Mouse (Mus musculus): ENCODE measurements at regions not wholly inside any gene's neighbourhood (a gene's known extent, or its start where the extent isn't known, plus 50 kb on each side); places are given as distances from the start of the nearest gene placed in this dataset.

- in situ Hi-C loops (cut with MboI; ENCODE audit: low pct_unique_long_range_greater_than_20kb in 1 of 2, low sequenced_read_pairs in 2 of 2, unreplicated experiment in 1 of 2), result no loop called here
Measured at GRCm38 (mm10) chr12:77139718-77140117, 98.2 kb upstream of the Fut8 start.

GRCm38 (mm10) chr12:77138506-77139201 is 99.3 kb upstream of the Fut8 start:
- in situ Hi-C loops (cut with MboI; ENCODE audit: low pct_unique_long_range_greater_than_20kb in 1 of 2, low sequenced_read_pairs in 2 of 2, unreplicated experiment in 1 of 2), result no loop called here

- in situ Hi-C loops (cut with MboI; ENCODE audit: low pct_unique_long_range_greater_than_20kb in 1 of 2, low sequenced_read_pairs in 2 of 2, unreplicated experiment in 1 of 2), result no loop called here
Measured at GRCm38 (mm10) chr12:77137291-77137830, 100.6 kb upstream of the Fut8 start.

GRCm38 (mm10) chr12:77135661-77136060 is 102.3 kb upstream of the Fut8 start:
- in situ Hi-C loops (cut with MboI; ENCODE audit: low pct_unique_long_range_greater_than_20kb in 1 of 2, low sequenced_read_pairs in 2 of 2, unreplicated experiment in 1 of 2), result no loop called here

GRCm38 (mm10) chr12:77135067-77135466 is 102.9 kb upstream of the Fut8 start:
- in situ Hi-C loops (cut with MboI; ENCODE audit: low pct_unique_long_range_greater_than_20kb in 1 of 2, low sequenced_read_pairs in 2 of 2, unreplicated experiment in 1 of 2), result no loop called here

- in situ Hi-C loops (cut with MboI; ENCODE audit: low pct_unique_long_range_greater_than_20kb in 1 of 2, low sequenced_read_pairs in 2 of 2, unreplicated experiment in 1 of 2), result no loop called here
Measured at GRCm38 (mm10) chr12:77134306-77135010, 103.5 kb upstream of the Fut8 start.

- in situ Hi-C loops (cut with MboI; ENCODE audit: low pct_unique_long_range_greater_than_20kb in 1 of 2, low sequenced_read_pairs in 2 of 2, unreplicated experiment in 1 of 2), result no loop called here
Measured at GRCm38 (mm10) chr12:77133465-77134305, 104.2 kb upstream of the Fut8 start.

- in situ Hi-C loops (cut with MboI; ENCODE audit: low pct_unique_long_range_greater_than_20kb in 1 of 2, low sequenced_read_pairs in 2 of 2, unreplicated experiment in 1 of 2), result no loop called here
Measured at GRCm38 (mm10) chr12:77131328-77131727, 106.6 kb upstream of the Fut8 start.

GRCm38 (mm10) chr12:77130526-77130925 is 107.4 kb upstream of the Fut8 start:
- in situ Hi-C loops (cut with MboI; ENCODE audit: low pct_unique_long_range_greater_than_20kb in 1 of 2, low sequenced_read_pairs in 2 of 2, unreplicated experiment in 1 of 2), result no loop called here

- in situ Hi-C loops (cut with MboI; ENCODE audit: low pct_unique_long_range_greater_than_20kb in 1 of 2, low sequenced_read_pairs in 2 of 2, unreplicated experiment in 1 of 2), result no loop called here
Measured at GRCm38 (mm10) chr12:77124267-77124666, 113.7 kb upstream of the Fut8 start.

- in situ Hi-C loops (cut with MboI; ENCODE audit: low pct_unique_long_range_greater_than_20kb in 1 of 2, low sequenced_read_pairs in 2 of 2, unreplicated experiment in 1 of 2), result no loop called here
Measured at GRCm38 (mm10) chr12:77113516-77113915, 124.4 kb upstream of the Fut8 start.

GRCm38 (mm10) chr12:77112133-77112532 is 125.8 kb upstream of the Fut8 start:
- in situ Hi-C loops (cut with MboI; ENCODE audit: low pct_unique_long_range_greater_than_20kb in 1 of 2, low sequenced_read_pairs in 2 of 2, unreplicated experiment in 1 of 2), result no loop called here

- in situ Hi-C loops (cut with MboI; ENCODE audit: low pct_unique_long_range_greater_than_20kb in 1 of 2, low sequenced_read_pairs in 2 of 2, unreplicated experiment in 1 of 2), result no loop called here
Measured at GRCm38 (mm10) chr12:77107251-77107650, 130.7 kb upstream of the Fut8 start.

GRCm38 (mm10) chr12:77105887-77106600 is 131.9 kb upstream of the Fut8 start:
- in situ Hi-C loops (cut with MboI; ENCODE audit: low pct_unique_long_range_greater_than_20kb in 1 of 2, low sequenced_read_pairs in 2 of 2, unreplicated experiment in 1 of 2), result no loop called here

GRCm38 (mm10) chr12:77100482-77100881 is 137.4 kb upstream of the Fut8 start:
- in situ Hi-C loops (cut with MboI; ENCODE audit: low pct_unique_long_range_greater_than_20kb in 1 of 2, low sequenced_read_pairs in 2 of 2, unreplicated experiment in 1 of 2), result no loop called here

GRCm38 (mm10) chr12:77099521-77099920 is 137.5 kb upstream of the Max start:
- in situ Hi-C loops (cut with MboI; ENCODE audit: low pct_unique_long_range_greater_than_20kb in 1 of 2, low sequenced_read_pairs in 2 of 2, unreplicated experiment in 1 of 2), result no loop called here

- in situ Hi-C loops (cut with MboI; ENCODE audit: low pct_unique_long_range_greater_than_20kb in 1 of 2, low sequenced_read_pairs in 2 of 2, unreplicated experiment in 1 of 2), result no loop called here
Measured at GRCm38 (mm10) chr12:77098821-77099220, 136.8 kb upstream of the Max start.

- in situ Hi-C loops (cut with MboI; ENCODE audit: low pct_unique_long_range_greater_than_20kb in 1 of 2, low sequenced_read_pairs in 2 of 2, unreplicated experiment in 1 of 2), result no loop called here
Measured at GRCm38 (mm10) chr12:77097831-77098230, 135.8 kb upstream of the Max start.
